Mouse (Mus musculus) heart, postnatal 10 days (tissue): ENCODE measurements at regions not wholly inside any gene's neighbourhood (a gene's known extent, or its start where the extent isn't known, plus 50 kb on each side); places are given as distances from the start of the nearest gene placed in this dataset.
A peak's percentile ranks its signal among the peaks of the same experiment; 100 is the strongest.

Experiments used
- DNase-seq, 2 experiments: peaks; one replicate each; pipeline ENCODE4 v3.0.0; 2021
- intact Hi-C: fragments of 180-260 bp; cut with DNase I; formaldehyde crosslinking; loops from one replicate; pipeline ENCODE4 v1.15.1; 2025

DNA sequence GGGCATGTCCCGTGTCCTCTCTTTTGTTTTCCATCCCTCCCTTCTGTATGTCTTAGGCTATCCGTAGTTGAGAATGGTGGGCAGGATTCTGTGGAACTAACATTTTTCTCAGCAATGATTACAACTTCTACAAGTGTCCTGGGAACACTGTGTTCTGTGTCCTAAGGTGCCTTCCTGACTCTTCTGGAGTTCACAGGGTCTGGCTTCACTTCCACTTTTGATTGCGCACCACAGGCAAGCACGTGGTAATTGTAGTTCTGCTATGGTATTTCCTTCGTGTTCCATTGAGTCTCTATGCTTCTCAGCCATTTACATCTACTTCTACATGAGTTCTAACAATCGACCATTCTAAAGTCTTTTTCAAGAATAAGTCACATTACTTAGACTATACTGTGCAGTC, 70.4 kb upstream of the Rgs1 start:
- intact Hi-C loops: no loop called here
- DNase-seq: no peak

DNA sequence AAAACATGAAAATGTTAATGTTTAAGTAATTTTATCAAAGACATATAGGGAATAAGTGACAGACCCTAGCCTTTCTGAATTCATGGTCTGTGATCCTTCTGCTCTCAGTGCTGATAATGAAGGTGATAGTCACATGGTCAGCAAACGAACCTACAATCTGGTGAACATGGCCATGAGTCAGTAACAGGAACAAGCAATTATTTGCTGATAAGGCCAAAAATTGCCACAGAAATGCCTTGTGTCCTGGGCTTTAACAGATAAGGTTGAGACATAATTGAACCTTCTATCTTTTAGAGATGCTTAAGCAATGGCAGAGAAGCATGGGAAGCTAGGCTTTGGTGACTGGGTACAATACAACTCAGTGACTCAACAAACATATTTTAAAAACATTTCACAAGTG, 69.2 kb upstream of the Rgs1 start:
- intact Hi-C loops: no loop called here
- no peak for DNase-seq

DNA sequence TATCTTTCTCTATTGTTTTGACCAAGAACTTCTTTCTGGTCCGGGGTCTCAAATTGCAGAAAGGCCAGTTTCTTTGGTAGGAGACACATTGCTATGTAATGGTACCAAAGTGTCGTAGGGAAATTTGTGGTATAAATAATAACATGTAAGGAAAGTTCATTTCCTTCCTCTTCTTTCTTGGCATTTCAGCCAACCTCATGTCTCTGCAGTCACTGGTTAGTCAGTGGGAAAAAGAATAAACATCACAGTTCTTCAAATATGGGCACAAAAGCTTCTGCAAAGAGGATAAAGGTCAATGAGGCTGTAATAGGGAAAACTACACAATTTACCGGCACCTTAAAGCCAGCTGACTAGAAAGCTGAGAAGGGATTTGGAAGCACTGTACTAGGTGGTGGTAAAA, 68.5 kb upstream of the Rgs1 start:
- intact Hi-C loops: no loop called here
- DNase-seq: no peak

DNA sequence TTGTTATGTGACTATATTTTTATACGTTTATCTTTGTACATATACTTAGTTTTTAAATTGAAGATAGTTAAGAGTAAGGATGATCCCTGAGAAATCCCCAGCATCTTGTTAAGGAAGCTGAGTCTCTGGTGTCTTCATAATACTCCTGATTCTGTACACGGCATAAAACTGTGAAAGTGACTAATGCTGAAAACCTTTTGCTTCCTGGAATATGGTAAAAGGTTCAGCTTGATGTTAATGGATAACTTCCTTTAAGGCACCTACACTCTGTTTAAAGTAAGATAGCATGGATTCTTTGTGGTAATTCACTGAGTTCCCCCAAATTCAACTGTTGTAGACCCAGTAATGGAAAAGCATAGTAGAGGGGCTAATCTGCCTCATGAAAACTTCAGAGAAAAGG, 67.2 kb upstream of the Rgs1 start:
- DNase-seq: no peak
- intact Hi-C loops: no loop called here

DNA sequence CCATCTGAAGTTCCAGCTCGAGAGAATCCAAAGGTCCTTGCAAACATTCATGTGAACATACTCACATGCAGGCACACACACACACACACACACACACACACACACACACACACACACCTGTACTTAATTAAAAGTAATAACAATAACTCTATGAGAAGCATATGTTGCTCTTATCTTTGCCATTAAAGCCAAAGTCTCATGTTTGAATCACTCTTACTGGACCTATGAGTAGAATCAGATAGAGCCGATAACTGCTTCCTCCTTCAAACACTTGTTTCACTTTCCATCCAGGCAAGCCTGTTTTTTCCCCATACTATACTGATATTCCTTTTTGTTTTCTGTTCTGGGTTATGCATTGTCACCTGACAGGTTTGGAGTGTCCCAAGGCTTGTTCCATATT, 65.3 kb upstream of the Rgs1 start:
- intact Hi-C loops: no loop called here
- no peak for DNase-seq

DNA sequence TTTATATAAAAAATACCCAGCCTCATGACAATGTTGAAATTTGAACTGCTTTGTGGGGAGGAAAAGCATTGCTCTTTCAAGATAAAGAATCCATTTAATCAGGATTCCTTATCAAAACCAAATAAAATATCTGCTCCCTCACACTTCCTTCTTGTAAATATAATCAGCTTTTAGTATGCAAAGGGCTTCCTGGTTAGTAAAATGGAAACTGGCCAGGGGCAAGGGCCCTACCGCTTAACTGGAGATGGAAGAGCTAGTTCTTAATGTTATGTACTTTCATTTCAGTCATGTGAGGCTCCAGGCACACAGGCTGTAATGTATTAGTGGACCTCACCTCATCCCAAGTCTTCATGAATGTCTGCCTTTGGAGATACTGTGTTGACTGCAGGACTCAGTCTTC, 64.3 kb upstream of the Rgs1 start:
- DNase-seq: no peak
- intact Hi-C loops: no loop called here

DNA sequence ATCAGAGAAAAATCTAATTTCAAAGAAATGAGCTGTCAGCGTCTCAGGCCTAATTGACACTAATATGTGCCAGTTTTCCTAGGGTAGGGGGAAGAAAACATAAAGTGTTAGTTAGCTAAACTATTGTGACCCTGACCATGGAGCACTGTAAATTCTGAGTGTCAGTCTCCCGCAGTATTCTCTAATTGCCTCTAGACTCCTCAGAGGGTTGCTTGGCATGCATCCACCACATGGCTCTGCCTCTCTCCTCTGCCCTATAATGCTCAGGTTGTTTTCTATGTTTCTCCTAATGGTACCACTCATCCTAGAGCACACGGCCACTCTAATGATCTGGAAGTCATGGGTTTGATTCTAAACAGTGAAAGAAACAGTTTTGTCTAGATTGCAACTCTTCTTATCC, 60.9 kb upstream of the Rgs1 start:
- intact Hi-C loops: no loop called here
- no peak for DNase-seq

DNA sequence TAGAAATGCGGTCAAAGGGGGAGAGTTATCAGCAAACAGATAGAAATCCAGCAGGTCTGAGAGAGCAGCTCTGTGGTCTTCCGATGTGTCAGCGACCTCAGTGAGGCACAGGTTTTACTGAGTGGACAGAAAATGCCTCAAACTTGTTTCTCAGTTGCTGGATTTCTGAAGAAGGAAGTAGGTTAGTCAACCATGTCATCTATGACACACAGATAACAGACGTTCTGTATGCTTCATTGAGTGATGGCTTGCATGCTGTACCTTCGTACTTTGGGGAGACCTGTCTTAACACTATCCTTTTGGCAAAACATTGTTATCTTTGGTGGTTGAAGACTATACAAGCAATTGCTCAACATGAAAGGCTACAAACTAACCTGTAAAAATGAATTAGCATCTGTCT, 59.3 kb upstream of the Rgs1 start:
- DNase-seq: no peak
- intact Hi-C loops: no loop called here

DNA sequence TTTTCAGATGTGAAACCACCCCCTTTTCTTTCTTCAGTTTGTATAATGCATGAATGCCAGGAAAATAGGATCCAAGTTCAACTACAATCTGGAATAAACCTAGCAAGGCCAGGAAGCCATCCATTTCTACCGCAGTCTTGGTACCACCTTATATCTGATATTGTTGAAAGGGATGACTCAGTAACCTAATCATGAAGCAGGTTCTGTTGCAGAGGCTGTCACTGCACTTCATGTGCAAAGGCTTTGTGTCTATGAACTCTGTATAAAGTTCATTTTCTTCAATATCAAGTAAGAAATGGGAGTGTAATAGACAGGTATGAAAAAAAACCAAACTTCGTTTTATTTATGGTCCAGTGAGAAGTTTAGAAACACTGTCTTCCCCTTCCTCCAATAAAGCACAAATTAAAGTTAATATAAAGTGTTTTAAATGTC, 58.8 kb upstream of the Rgs1 start:
- intact Hi-C loops: no loop called here

DNA sequence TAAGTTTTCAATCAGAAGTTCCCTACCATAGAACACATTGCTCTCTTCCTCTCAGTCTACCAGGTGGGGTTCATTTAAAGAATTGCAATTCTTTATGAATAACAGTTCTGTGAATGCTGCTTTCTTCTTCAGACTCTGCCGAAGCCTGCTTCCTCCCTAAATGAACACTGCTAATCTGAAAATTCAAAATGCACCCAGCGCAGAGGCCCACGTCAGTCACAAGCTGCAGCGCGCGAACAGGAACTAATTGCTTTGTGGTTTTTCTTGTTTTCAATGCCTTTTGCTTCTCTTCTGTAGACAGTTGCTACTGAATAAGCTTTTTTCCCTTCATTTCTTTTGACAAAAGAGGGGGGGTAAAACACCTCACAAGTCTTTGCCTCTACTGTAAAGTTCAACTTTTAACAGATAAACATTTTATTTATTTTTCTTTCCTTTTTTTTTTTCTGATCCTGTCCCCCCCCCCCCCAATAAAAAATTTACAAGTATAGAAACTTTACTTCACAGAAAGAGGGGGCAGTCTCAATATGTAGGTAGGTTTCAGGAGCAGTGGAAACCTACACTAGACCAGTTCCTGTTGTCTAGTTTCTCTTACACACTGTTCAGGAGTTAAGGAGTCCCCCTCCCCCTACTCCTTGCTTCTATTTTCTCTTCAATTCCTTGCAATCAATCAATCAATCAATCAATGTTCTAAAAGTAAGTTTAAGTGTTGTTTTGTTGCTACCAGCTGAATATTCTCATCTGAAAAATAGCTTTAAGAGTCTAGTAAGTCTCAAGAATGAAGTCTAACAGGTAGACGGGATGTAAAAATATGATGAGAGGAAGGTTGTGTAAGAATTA, 58.2 kb upstream of the Rgs1 start:
- intact Hi-C loops: no loop called here
- DNase-seq: no peak

More for the DNA sequence above, 58.8 kb upstream of the Rgs1 start:
- DNase-seq: no peak

DNA sequence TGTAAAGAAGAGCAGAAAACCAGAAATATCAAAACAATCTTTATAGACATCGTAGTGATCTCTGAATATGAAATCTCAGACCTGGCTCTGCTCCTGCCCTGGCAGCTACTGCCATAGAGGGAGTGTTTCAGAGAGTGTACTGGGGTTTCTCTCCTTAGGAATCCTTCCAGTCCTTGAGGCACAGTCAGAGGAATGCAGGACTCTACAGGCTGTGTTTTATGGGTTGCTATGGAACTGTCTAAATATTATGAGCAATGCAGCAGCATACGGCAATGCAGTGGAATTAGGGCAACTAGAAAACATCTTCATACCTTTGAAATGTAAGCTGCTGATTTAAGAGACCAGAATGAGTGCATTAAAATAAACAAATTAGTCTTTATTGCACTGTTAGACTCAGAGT, 57.2 kb upstream of the Rgs1 start:
- peak; percentile 37 to 41 for DNase-seq
- intact Hi-C loops: no loop called here

DNA sequence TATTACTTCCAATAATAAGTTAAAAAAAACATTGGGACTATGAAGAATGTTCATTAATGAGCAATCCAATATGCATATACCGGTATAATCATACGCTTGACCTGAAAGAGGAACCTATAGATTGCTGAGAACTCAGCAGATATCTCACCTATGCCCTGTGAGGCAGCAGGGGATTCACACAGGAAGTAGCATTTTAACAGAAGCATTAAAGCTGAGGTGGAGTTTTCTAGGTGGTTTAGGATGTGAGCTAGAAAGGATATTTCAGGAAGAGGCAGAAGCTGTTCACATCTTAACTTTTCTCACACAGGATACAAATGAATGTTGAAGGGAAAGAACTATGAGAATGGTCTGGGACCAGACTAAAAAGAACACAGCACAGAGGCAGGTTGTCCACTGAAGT, 51.6 kb upstream of the Rgs1 start:
- DNase-seq: no peak
- intact Hi-C loops: no loop called here
